Mouse (Mus musculus) embryonic facial prominence, embryonic 14.5 days (tissue): Measurements from ENCODE around the gene Asb7. TPM values are rescaled to one million over a fixed set of nuclear protein-coding genes. Genes with fewer than 3 reads are reported as not detected.

ENCODE experiments used
- ATAC-seq: fragments of 200-750 bp; cut with Nextera tagmentation; 2 replicates; pipeline ENCODE4 v1.8.0; 2017; ENCODE audit warnings: low read depth, moderate number of reproducible peaks, moderate TSS enrichment
- DNase-seq: peaks from one replicate; pipeline ENCODE4 v3.0.0-alpha.2; 2015; ENCODE audit warnings: low spot score
- H3K27ac ChIP-seq: fragments of 300-500 bp; sonication (generic); replicated peaks from 2 replicates; pipeline ENCODE4 v1.5.1; 2014; ENCODE audit warnings: low read depth, mild to moderate bottlenecking, low read length, moderate library complexity
- H3K27me3 ChIP-seq: fragments of 300-500 bp; sonication (generic); replicated peaks from 2 replicates; pipeline ENCODE4 v1.6.1; 2014; ENCODE audit warnings: low read length; ENCODE audit not compliant: control insufficient read depth, insufficient read depth
- H3K36me3 ChIP-seq: fragments of 300-500 bp; sonication (generic); 2 replicates; pipeline ENCODE4 v1.6.1; 2014; ENCODE audit warnings: low read length, mixed read lengths; ENCODE audit not compliant: control insufficient read depth, insufficient read depth
- H3K4me1 ChIP-seq: fragments of 300-500 bp; sonication (generic); 2 replicates; pipeline ENCODE4 v1.6.1; 2014; ENCODE audit warnings: antibody characterized with exemption, low read length; ENCODE audit not compliant: control insufficient read depth, insufficient read depth
- H3K4me2 ChIP-seq: fragments of 300-500 bp; sonication (generic); 2 replicates; pipeline ENCODE4 v1.6.1; 2014; ENCODE audit warnings: low read depth, mild to moderate bottlenecking, low read length, moderate library complexity, mixed read lengths
- H3K4me3 ChIP-seq: fragments of 300-500 bp; sonication (generic); 2 replicates; pipeline ENCODE4 v1.5.1; 2014; ENCODE audit warnings: low read depth, mild to moderate bottlenecking, low read length
- H3K9ac ChIP-seq: fragments of 300-500 bp; sonication (generic); 2 replicates; pipeline ENCODE4 v1.6.1; 2014; ENCODE audit warnings: low read depth, mild to moderate bottlenecking, low read length, moderate library complexity, mixed read lengths
- H3K9me3 ChIP-seq: fragments of 300-500 bp; sonication (generic); 2 replicates; pipeline ENCODE4 v1.6.1; 2016; ENCODE audit warnings: low read length; ENCODE audit not compliant: control insufficient read depth
- WGBS: fragments of 180-500 bp; shearing (Covaris S2); extraction: QIAGEN DNeasy Blood & Tissue Kit; methylation state at CpG from one replicate; pipeline ENCODE4 v1.1.7; 2014; 5-methylcytosine and 5-hydroxymethylcytosine counted together
- polyA plus RNA-seq: library from polyadenylated mRNA; unstranded; fragments of >200 nt; fragmentation: Nextera tagmentation; extraction: Ambion mirVana; gene quantifications from 2 replicates; pipeline ENCODE4 v1.2.1, GENCODE M21; 2014

The Asb7 gene
- polyA plus RNA-seq, 1 experiment from 2014 or later, result 11.5 TPM

DNA sequence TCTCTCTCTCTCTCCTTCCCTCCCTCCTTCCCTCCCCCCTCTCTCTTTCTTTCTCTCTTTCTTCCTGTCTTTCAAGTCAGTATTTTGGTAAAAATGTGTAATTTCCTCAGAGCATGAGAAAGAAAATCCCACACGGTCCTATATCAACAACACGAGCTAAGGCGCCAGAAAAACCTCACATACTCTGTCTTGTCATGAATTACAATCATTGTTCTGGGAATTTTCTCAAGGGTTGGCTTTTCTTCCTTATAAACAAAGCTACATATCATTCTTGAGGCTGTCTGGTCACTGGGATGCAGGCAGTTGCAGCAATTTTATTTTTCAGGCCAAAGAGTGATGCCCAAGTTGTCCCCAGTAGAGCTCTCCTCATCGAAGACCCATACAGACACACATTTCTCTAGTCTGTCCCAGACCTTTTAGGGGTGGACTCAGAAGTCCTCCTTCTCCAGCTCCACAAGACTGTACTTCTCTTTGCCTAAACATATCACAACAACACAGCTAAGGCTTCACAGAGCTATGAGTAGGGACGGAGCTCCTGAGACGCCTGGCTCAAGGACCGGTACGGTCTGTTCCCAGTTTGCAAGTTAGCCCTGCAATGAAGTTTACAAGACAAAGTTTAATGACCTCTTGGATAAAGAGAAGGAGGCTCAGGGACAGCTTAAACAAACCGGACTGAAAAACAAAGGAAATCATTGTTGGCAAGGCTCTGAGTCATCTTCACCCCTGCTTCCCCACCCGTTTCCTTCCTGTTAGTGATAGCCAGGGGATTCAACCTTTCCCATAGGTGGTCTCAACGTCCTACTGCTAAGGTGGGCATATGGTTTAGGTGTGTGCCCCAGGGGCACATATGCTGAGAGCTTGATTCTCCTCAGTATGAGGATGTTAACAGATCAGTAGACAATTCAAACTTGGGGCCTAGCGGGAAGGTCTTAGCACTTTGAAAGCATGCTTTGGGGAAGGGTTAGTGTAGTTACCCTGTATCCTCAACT is 88.5 kb downstream of the Asb7 start:
- DNase-seq (no peak), ATAC-seq (no peak)
- Histone ChIP-seq H3K4me1 (no peaks in the 10 kb centered on the region), H3K36me3 (no peaks in the 10 kb centered on the region), H3K27me3 (no peaks in the 10 kb centered on the region), H3K9me3 (no peaks in the 10 kb centered on the region), H3K4me2 (no peak overlapping the region), H3K27ac (no peak overlapping the region), H3K9ac (no peak overlapping the region), H3K4me3 (no peak overlapping the region)
- 58% methylated on average over 12 of the region's 12 CpGs for WGBS

DNA sequence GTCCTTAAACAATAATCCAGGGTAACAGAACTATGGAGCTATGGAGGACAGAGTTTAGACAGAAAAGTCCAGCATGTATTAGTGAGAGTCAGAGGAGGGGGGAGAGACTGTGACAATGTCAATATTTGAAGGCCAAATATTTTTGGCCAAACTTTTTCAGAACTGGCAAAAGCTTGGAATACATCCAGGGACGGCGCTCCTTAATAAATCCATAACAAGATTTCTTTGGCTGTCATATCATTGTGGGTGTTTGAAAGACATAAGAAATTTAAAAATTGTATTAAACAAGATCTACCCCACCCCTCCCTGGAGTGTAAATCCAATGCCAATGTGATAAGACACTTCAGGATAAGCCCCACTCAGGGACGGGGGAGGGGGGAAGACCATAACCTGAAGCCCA is 89.3 kb downstream of the Asb7 start:
- no peak overlapping the region for H3K27ac ChIP-seq
- ATAC-seq, result no peak

DNA sequence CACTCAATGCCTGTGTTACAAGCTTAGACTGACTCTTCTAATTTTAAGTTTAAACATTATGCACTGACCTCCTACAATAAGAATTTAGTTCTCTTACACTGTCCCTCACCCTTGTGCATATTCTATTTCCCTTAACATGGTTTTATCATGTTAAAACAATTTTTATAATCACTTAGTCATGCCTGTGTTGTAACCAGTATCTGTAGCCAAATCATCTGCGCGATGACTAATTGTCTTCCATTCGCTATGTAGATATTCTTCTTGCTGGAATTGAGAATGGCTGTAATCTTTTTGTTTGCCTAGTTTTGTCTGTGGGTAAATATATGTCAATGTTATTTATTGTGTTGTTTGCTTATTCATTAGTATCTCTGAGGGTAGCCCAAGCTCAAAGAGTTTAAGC is 91.5 kb downstream of the Asb7 start:
- no peaks in the 10 kb centered on the region for H3K4me1 ChIP-seq
- 95% methylated on average over 3 of the region's 3 CpGs for WGBS
- ATAC-seq, result no peak
- H3K4me3 ChIP-seq, result no peak overlapping the region
- H3K27me3 ChIP-seq, result no peaks in the 10 kb centered on the region
- H3K36me3 ChIP-seq, result no peaks in the 10 kb centered on the region
- no peak overlapping the region for H3K4me2 ChIP-seq
- no peak overlapping the region for H3K27ac ChIP-seq
- no peaks in the 10 kb centered on the region for H3K9me3 ChIP-seq
- DNase-seq, result no peak
- H3K9ac ChIP-seq, result no peak overlapping the region

More for the DNA sequence above, 89.3 kb downstream of the Asb7 start:
- no peaks in the 10 kb centered on the region for H3K4me1 ChIP-seq
- no peak overlapping the region for H3K4me2 ChIP-seq
- H3K27me3 ChIP-seq, result no peaks in the 10 kb centered on the region
- no peak for DNase-seq
- no peak overlapping the region for H3K4me3 ChIP-seq
- no peaks in the 10 kb centered on the region for H3K9me3 ChIP-seq
- no peak overlapping the region for H3K9ac ChIP-seq
- 91% methylated on average over 3 of the region's 3 CpGs for WGBS
- no peaks in the 10 kb centered on the region for H3K36me3 ChIP-seq

Other genes starting within 250 kb of the Asb7 start
- gene Lins1, start 293 bp upstream of the Asb7 start, polyA plus RNA-seq, result 21.8 and 22.4 TPM in 2 replicates
- 5.0 and 6.7 TPM in 2 replicates for gene Cers3, start 53.9 kb upstream of the Asb7 start, polyA plus RNA-seq
- gene Adamts17, start 150.1 kb upstream of the Asb7 start, polyA plus RNA-seq, result 11.2 and 12.5 TPM in 2 replicates